Mouse (Mus musculus) cortical plate, adult 2 months (tissue): ENCODE data around the gene Nfatc2.

Experiments
- CTCF ChIP-seq: fragments of 200-500 bp; IDR thresholded peaks from 2 replicates; pipeline ENCODE4 v1.5.1; 2011; ENCODE audit warnings: mild to moderate bottlenecking, control low read depth, low read length; ENCODE audit not compliant: insufficient read depth; ENCODE audit errors: extremely low read depth
- POLR2A ChIP-seq: fragments of 200-500 bp; IDR thresholded peaks from 2 replicates; pipeline ENCODE4 v1.6.1; 2011; ENCODE audit warnings: mild to moderate bottlenecking, low read length, control low read depth; ENCODE audit not compliant: insufficient read depth; ENCODE audit errors: extremely low read depth

- TF ChIP-seq POLR2A, result no peak
- no peak for TF ChIP-seq CTCF
Measured at GRCm38 (mm10) chr2:168440918-168441328, 160.5 kb downstream of the Nfatc2 start.
